8 mouse cellular contexts compared by ENCODE assay signal in genomic region chrX:38600177-38600994, GRCm38 (mm10). TPM values are rescaled to one million over a fixed set of nuclear protein-coding genes. Genes with fewer than 3 reads are reported as not detected.
A peak's percentile ranks its signal among the peaks of the same experiment; 100 is the strongest.
DNase-seq lines count a peak whose midpoint lies in the region; ATAC-seq and TF ChIP-seq lines count a peak whose summit lies in the region.

Gene Mcts1, plus strand, starts transcription at chrX:38600578.

- no peaks in the 10 kb centered on the region for H3K36me3 ChIP-seq in forebrain, embryonic 10.5 days (replicated peaks)
- no peaks in the 10 kb centered on the region for H3K36me3 ChIP-seq in heart, embryonic 15.5 days
- H3K36me3 ChIP-seq in liver, embryonic 14.5 days (replicated peaks; ENCODE audit: control insufficient read depth, insufficient read depth, low read depth), result no peaks in the 10 kb centered on the region
- no peaks in the 10 kb centered on the region for H3K36me3 ChIP-seq in neural tube, embryonic 11.5 days (ENCODE audit: control insufficient read depth, insufficient read depth, low read length)
- no peaks in the 10 kb centered on the region for H3K36me3 ChIP-seq in stomach, postnatal 0 days (ENCODE audit: control insufficient read depth, insufficient read depth, low read length)

- TF ChIP-seq CTCF in liver, embryonic 14.5 days (IDR thresholded peaks at IDR 0.05; ENCODE audit: low read depth), result no peak
- no peak for TF ChIP-seq CTCF in stomach, postnatal 0 days (IDR thresholded peaks at IDR 0.05; ENCODE audit: low read depth)

- H3K9ac ChIP-seq in heart, embryonic 15.5 days, result peak within 1 kb of the TSS; percentile 54
- H3K9ac ChIP-seq in liver, embryonic 14.5 days (replicated peaks), result peak within 1 kb of the TSS; percentile 59
- peak within 1 kb of the TSS; percentile 64 for H3K9ac ChIP-seq in neural tube, embryonic 11.5 days (ENCODE audit: low read length)
- H3K9ac ChIP-seq in stomach, postnatal 0 days (ENCODE audit: low read length), result peak within 1 kb of the TSS; percentile 67

- H3K4me3 ChIP-seq in brown adipose tissue, adult 24 weeks (ENCODE audit: insufficient read depth, low read depth, low read length), result peak within 1 kb of the TSS; percentile 88
- H3K4me3 ChIP-seq in forebrain, embryonic 10.5 days, result peak within 1 kb of the TSS; percentile 59
- peak within 1 kb of the TSS; percentile 57 for H3K4me3 ChIP-seq in heart, embryonic 15.5 days
- H3K4me3 ChIP-seq in liver, embryonic 14.5 days (ENCODE audit: insufficient read depth in 1 of 2, low read depth in 2 of 2, low read length in 2 of 2), result peak within 1 kb of the TSS; percentile 62 to 87
- peak within 1 kb of the TSS; percentile 43 for H3K4me3 ChIP-seq in neural tube, embryonic 11.5 days (ENCODE audit: low read depth, low read length)
- peak within 1 kb of the TSS; percentile 50 for H3K4me3 ChIP-seq in stomach, postnatal 0 days (ENCODE audit: low read depth, low read length)

- ATAC-seq in CD4-positive, CD25-positive, alpha-beta regulatory T cell, adult 4 months, result peak; percentile 97
- ATAC-seq in heart, embryonic 15.5 days (replicated peaks; ENCODE audit: insufficient number of reproducible peaks, insufficient read depth, low FRiP score, low read depth), result peak; percentile 86
- peak; percentile 82 for ATAC-seq in liver, embryonic 14.5 days (ENCODE audit: insufficient read depth)
- peak; percentile 89 for ATAC-seq in neural tube, embryonic 11.5 days (ENCODE audit: insufficient read depth, low FRiP score, low TSS enrichment)
- peak; percentile 94 for ATAC-seq in stomach, postnatal 0 days (ENCODE audit: low FRiP score, low TSS enrichment)

- H3K27ac ChIP-seq in brown adipose tissue, adult 24 weeks (replicated peaks; ENCODE audit: low read depth, low read length), result peak within 1 kb of the TSS; percentile 89
- H3K27ac ChIP-seq in forebrain, embryonic 10.5 days, result peak within 1 kb of the TSS; percentile 82
- peak within 1 kb of the TSS; percentile 83 for H3K27ac ChIP-seq in heart, embryonic 15.5 days
- H3K27ac ChIP-seq in liver, embryonic 14.5 days, result no peak within 1 kb of the TSS
- H3K27ac ChIP-seq in neural tube, embryonic 11.5 days (ENCODE audit: low read depth, low read length), result peak within 1 kb of the TSS; percentile 67
- H3K27ac ChIP-seq in stomach, postnatal 0 days (replicated peaks), result peak within 1 kb of the TSS; percentile 89

- WGBS in forebrain, embryonic 10.5 days, result 21% methylated on average over 26 of the region's 26 CpGs
- 14% methylated on average over 26 of the region's 26 CpGs for WGBS in heart, embryonic 15.5 days
- WGBS in liver, embryonic 14.5 days (ENCODE audit: insufficient replicate concordance), result 7% methylated on average over 26 of the region's 26 CpGs
- 16% methylated on average over 26 of the region's 26 CpGs for WGBS in neural tube, embryonic 11.5 days
- WGBS in stomach, postnatal 0 days, result 15% methylated on average over 26 of the region's 26 CpGs

- no peaks in the 10 kb centered on the region for H3K9me3 ChIP-seq in forebrain, embryonic 10.5 days
- no peaks in the 10 kb centered on the region for H3K9me3 ChIP-seq in heart, embryonic 15.5 days (replicated peaks)
- no peaks in the 10 kb centered on the region for H3K9me3 ChIP-seq in liver, embryonic 14.5 days (ENCODE audit: control insufficient read depth, low read length)
- H3K9me3 ChIP-seq in neural tube, embryonic 11.5 days (ENCODE audit: control insufficient read depth, low read length), result no peaks in the 10 kb centered on the region
- no peaks in the 10 kb centered on the region for H3K9me3 ChIP-seq in stomach, postnatal 0 days (ENCODE audit: control insufficient read depth, low read length)

- H3K4me1 ChIP-seq in brown adipose tissue, adult 24 weeks (ENCODE audit: control insufficient read depth, insufficient read depth, insufficient read length, low read length), result no peaks in the 10 kb centered on the region
- no peaks in the 10 kb centered on the region for H3K4me1 ChIP-seq in forebrain, embryonic 10.5 days
- no peaks in the 10 kb centered on the region for H3K4me1 ChIP-seq in heart, embryonic 15.5 days (replicated peaks)
- no peaks in the 10 kb centered on the region for H3K4me1 ChIP-seq in liver, embryonic 14.5 days (replicated peaks; ENCODE audit: control insufficient read depth in 2 of 2, insufficient read depth in 2 of 2, low read length in 1 of 2)
- H3K4me1 ChIP-seq in neural tube, embryonic 11.5 days (ENCODE audit: control insufficient read depth, insufficient read depth, low read length), result no peaks in the 10 kb centered on the region
- no peaks in the 10 kb centered on the region for H3K4me1 ChIP-seq in stomach, postnatal 0 days (replicated peaks; ENCODE audit: control insufficient read depth, insufficient read depth)

- TF ChIP-seq EP300 in liver, embryonic 14.5 days (IDR thresholded peaks at IDR 0.05; ENCODE audit: low read depth), result no peak
- TF ChIP-seq EP300 in stomach, postnatal 0 days (optimal IDR thresholded peaks at IDR 0.05), result no peak

- H3K4me2 ChIP-seq in heart, embryonic 15.5 days, result peak within 1 kb of the TSS; percentile 62
- peak within 1 kb of the TSS; percentile 68 for H3K4me2 ChIP-seq in liver, embryonic 14.5 days (ENCODE audit: low read depth)
- H3K4me2 ChIP-seq in neural tube, embryonic 11.5 days (ENCODE audit: low read depth), result peak within 1 kb of the TSS; percentile 47
- H3K4me2 ChIP-seq in stomach, postnatal 0 days (replicated peaks; ENCODE audit: low read depth), result peak within 1 kb of the TSS; percentile 60

- peak; percentile 74 for DNase-seq in forebrain, embryonic 10.5 days (ENCODE audit: extremely low spot score, low spot score)
- peak; percentile 72 to 87 for DNase-seq in kidney, postnatal 25 days
- DNase-seq in liver, embryonic 14.5 days (ENCODE audit: low read depth in 3 of 3, low spot score in 3 of 3), result peak; percentile 61 to 66 (median 63)
- DNase-seq in neural tube, embryonic 11.5 days (ENCODE audit: low spot score), result peak; percentile 78
- DNase-seq in stomach, postnatal 0 days (ENCODE audit: low spot score), result peak; percentile 70

- H3K27me3 ChIP-seq in forebrain, embryonic 10.5 days (ENCODE audit: poor library complexity, severe bottlenecking), result no peaks in the 10 kb centered on the region
- H3K27me3 ChIP-seq in heart, embryonic 15.5 days, result no peaks in the 10 kb centered on the region
- no peaks in the 10 kb centered on the region for H3K27me3 ChIP-seq in liver, embryonic 14.5 days (ENCODE audit: control insufficient read depth, insufficient read depth, low read length)
- H3K27me3 ChIP-seq in neural tube, embryonic 11.5 days (ENCODE audit: control insufficient read depth, insufficient read depth, low read length), result no peaks in the 10 kb centered on the region
- no peaks in the 10 kb centered on the region for H3K27me3 ChIP-seq in stomach, postnatal 0 days (ENCODE audit: control insufficient read depth, insufficient read depth, low read length)

RNA-seq across cellular contexts. Expression of gene Mcts1, which starts in this region (rescaled TPM):
- 100 to 1,000 TPM; 110 to 133 TPM for polyA plus RNA-seq in CD4-positive, CD25-positive, alpha-beta regulatory T cell, adult 4 months (2017; shearing (Covaris generic))
- 149 and 196 TPM in 2 replicates for polyA plus RNA-seq in brown adipose tissue, adult 24 weeks (2012; ENCODE audit: insufficient read depth, insufficient read length, missing spikeins)
- polyA plus RNA-seq in forebrain, embryonic 10.5 days (2016; fragmentation: Nextera tagmentation; extraction: Ambion mirVana), result 73.2 and 76.0 TPM in 2 replicates
- 54.2 and 58.7 TPM in 2 replicates for polyA plus RNA-seq in heart, embryonic 15.5 days (2015; fragmentation: Nextera tagmentation; extraction: Ambion mirVana)
- 15.9 and 23.8 TPM in 2 replicates for polyA plus RNA-seq in liver, embryonic 14.5 days (2012; rRNA removed)
- 44.4 and 47.8 TPM in 2 replicates for polyA plus RNA-seq in liver, embryonic 14.5 days (2014; fragmentation: Nextera tagmentation; extraction: Ambion mirVana)
- polyA plus RNA-seq in neural tube, embryonic 11.5 days (2014; fragmentation: Nextera tagmentation; extraction: Ambion mirVana), result 102 TPM in 2 replicates
- 82.4 and 86.8 TPM in 2 replicates for polyA plus RNA-seq in stomach, postnatal 0 days (2015; fragmentation: Nextera tagmentation; extraction: Ambion mirVana)
